Mouse (Mus musculus) spleen, adult 12 weeks (tissue): ENCODE data around the gene Acp6.

Experiments
- DNase-seq: peaks from one replicate; pipeline ENCODE4 v3.0.0; 2022; ENCODE audit warnings: low spot score

The Acp6 gene

GRCm38 (mm10) chr3:97196571-97196970 lies 38.0 kb downstream of the Acp6 start:
- DNase-seq, result no peak

DNA sequence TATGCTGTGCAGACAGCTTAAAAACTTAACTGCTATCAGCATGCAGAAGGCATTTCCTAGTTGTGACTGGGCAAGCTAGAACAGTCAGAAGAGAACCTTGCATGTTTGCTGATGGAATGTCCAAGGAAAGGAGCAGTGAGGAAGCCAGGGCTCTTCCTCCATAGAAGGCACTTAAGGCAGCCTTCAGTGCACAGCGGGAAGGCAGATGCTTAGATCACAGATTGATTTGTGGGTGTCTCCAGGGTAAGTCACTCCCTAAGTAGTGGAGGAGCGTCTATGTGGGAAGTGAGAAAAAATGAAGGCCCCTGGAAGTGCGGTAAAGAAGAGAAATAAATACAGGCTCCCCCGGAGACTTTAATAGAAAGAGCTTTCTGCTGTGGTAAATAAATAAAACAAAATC lies 40.7 kb downstream of the Acp6 start:
- DNase-seq, result no peak

DNA sequence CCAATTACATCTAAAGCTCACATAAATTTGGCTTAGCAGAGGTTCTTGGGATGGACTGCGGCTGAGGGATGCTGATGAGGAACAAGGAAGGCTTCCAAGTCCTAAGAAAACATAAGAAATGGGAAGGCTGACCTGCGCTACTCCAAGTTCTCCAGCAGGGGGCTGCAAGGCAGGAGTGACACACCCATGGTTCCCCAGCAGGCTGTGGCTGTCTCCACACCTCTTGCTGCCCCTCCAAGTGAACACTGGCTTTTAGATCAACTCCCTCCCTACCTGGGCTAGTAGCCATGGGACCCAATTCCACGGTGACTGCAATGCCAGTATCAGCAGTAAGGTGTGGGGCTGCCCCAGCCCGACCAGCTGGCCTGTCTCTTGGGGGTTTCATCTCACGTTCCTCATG lies 43.4 kb downstream of the Acp6 start:
- DNase-seq, result no peak

DNA sequence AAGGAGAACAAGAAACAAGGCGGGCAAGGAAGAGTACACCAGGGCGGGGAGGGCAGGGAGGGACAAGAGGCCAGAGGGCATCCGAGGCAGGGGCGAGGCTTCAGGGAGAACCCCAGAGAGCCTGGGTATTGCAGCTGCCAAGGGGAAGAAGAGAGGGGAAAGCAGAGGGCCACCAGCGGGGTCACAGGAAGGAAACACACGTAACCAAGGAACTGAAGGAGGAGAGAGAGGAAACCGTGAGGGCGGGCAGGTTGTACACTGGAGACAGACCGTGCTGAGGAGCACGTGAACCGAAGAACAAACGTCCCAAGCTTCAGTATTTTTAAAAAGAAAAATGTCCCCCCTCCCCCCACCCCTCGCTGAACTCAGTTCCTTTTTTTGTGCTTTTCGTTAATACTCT lies 45.3 kb downstream of the Acp6 start:
- no peak for DNase-seq

DNA sequence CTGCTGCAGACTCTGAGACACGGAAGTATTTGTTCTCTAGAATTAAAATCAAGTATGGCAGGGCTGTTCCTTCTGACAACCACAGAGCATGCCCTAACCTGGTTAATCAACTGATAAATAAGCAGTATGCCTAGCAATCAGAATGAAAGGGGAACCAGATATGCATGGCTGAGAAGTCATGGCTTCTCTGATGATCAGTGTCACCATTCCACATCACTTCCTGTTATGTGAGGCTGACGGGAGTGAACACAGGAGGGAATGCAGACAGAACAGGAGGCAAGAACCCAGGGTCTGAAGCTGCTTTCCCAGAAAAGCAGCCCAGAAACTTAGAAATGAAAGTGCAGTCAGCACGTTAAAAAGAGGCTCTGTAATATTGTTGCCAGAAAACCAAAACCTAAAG lies 47.9 kb downstream of the Acp6 start:
- DNase-seq, result no peak

- no peak for DNase-seq
These were observed 50.8 kb downstream of the Acp6 start for GRCm38 (mm10) chr3:97209351-97209750.

- no peak for DNase-seq
These were observed 52.6 kb downstream of the Acp6 start for GRCm38 (mm10) chr3:97211177-97211576.

- no peak for DNase-seq
These were observed 55.3 kb downstream of the Acp6 start for GRCm38 (mm10) chr3:97213871-97214270.

DNA sequence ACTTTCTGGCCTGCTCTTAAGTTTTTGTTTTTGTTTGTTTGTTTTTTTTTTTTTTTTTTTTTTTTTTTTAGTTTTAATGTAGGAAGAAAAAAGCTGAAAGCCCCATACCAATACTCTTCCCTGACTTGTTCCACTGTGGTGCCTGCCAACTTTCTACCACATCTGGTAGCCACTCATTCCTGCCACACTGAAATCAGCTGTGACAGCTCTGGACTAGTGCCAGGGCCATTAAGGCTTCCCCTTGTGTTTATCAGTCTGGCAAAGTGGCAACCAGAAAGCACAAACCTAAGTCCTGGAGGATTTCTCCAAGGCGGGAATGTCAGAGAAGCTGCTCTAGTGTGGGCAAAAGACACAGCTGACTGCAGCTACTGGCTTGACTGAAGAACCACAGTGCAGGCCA lies 55.9 kb downstream of the Acp6 start:
- DNase-seq, result no peak

- no peak for DNase-seq
These were observed 56.9 kb downstream of the Acp6 start for GRCm38 (mm10) chr3:97215526-97215925.

GRCm38 (mm10) chr3:97223261-97223660 lies 64.7 kb downstream of the Acp6 start:
- no peak for DNase-seq

GRCm38 (mm10) chr3:97225231-97225630 lies 66.7 kb downstream of the Acp6 start:
- DNase-seq, result no peak

GRCm38 (mm10) chr3:97226719-97227118 lies 68.1 kb downstream of the Acp6 start:
- DNase-seq, result no peak
